Comparison of ENCODE assay signal across 23 mouse cellular contexts in the genomic region with DNA sequence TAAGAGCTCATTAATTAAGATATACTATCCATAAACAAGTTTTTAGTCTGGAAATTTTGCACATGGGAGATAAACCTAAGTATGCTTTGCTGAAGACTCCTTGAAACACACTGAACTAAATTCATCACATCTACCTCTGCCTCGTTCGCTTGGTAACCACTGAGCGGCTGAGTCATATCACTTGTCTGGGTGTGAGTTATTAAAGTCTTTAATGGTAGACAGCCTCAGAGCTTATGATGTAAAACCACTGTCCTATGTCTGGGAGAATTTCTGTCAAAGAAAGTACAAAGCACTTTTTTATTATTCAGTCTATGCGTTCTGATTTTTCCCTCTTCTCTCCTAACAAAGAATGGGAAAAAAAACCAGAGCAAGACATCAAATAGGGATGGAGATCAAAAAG.
"Had no signal": no experiment of that assay in that cellular context is flagged by ENCODE, and none has a peak within 500 bp of the region (broad histone marks: within the 10 kb centered on the region; RNA-seq: fewer than 3 reads in every experiment).

No protein-coding gene starts in this region.

- H3K4me3 ChIP-seq: gastrocnemius, adult 2 months; heart, embryonic 10.5 days; heart, embryonic 12.5 days; hindbrain, embryonic 13.5 days; hindbrain, embryonic 15.5 days; kidney, embryonic 15.5 days; limb, embryonic 13.5 days; limb, embryonic 15.5 days; liver, embryonic 12.5 days had no signal

- H3K9ac ChIP-seq: heart, embryonic 12.5 days; hindbrain, embryonic 13.5 days; hindbrain, embryonic 15.5 days; kidney, embryonic 15.5 days; limb, embryonic 13.5 days; limb, embryonic 15.5 days; liver, embryonic 12.5 days had no signal

- H3K4me1 ChIP-seq: heart, embryonic 10.5 days; hindbrain, embryonic 13.5 days; hindbrain, embryonic 15.5 days; kidney, embryonic 15.5 days; limb, embryonic 13.5 days; limb, embryonic 15.5 days; liver, embryonic 12.5 days had no signal

- ATAC-seq: hindbrain, postnatal 0 days; intestine, embryonic 16.5 days; liver, embryonic 12.5 days had no signal

- H3K9me3 ChIP-seq: heart, embryonic 10.5 days; heart, embryonic 12.5 days; hindbrain, embryonic 13.5 days; hindbrain, embryonic 15.5 days; kidney, embryonic 15.5 days; limb, embryonic 15.5 days; liver, embryonic 12.5 days had no signal

- H3K27ac ChIP-seq: gastrocnemius, adult 2 months; heart, embryonic 10.5 days; hindbrain, embryonic 13.5 days; hindbrain, embryonic 15.5 days; hindbrain, postnatal 0 days; kidney, embryonic 15.5 days; limb, embryonic 13.5 days; limb, embryonic 15.5 days; liver, embryonic 12.5 days had no signal

- H3K4me2 ChIP-seq: heart, embryonic 12.5 days; hindbrain, embryonic 13.5 days; hindbrain, embryonic 15.5 days; kidney, embryonic 15.5 days; limb, embryonic 13.5 days; limb, embryonic 15.5 days; liver, embryonic 12.5 days had no signal

- DNase-seq: gastrocnemius, adult 2 months; gastrocnemius, postnatal 10 days; gastrocnemius, postnatal 25 days; heart, adult 18-20 months; heart, postnatal 10 days; kidney, adult 11 months; kidney, adult 2 months; kidney, adult 9 months; kidney, postnatal 14 days; kidney, postnatal 36 days; layer of hippocampus, adult 9-11 months; layer of hippocampus, postnatal 36 days; left cerebral cortex, postnatal 4 days had no signal

- H3K27me3 ChIP-seq: heart, embryonic 12.5 days; hindbrain, embryonic 13.5 days; hindbrain, embryonic 15.5 days; kidney, embryonic 15.5 days; limb, embryonic 13.5 days; limb, embryonic 15.5 days; liver, embryonic 12.5 days had no signal

- H3K36me3 ChIP-seq: heart, embryonic 10.5 days; heart, embryonic 12.5 days; hindbrain, embryonic 13.5 days; hindbrain, embryonic 15.5 days; kidney, embryonic 15.5 days; limb, embryonic 13.5 days; limb, embryonic 15.5 days; liver, embryonic 12.5 days had no signal
